Mouse (Mus musculus) CH12.LX (cell line): ENCODE results near the gene Ncoa6.
A peak's percentile ranks its signal among the peaks of the same experiment; 100 is the strongest.

Experiments used
- CTCF ChIP-seq, 2 experiments: IDR thresholded peaks in 1 of 2; conservative IDR thresholded peaks in 1 of 2; 2 replicates each; pipeline ENCODE4 v1.5.1; 2011 to 2012; ENCODE audit warnings: low read depth in 2 of 2, low read length in 2 of 2, improper control_type of control experiment in 1 of 2, inconsistent platforms in 1 of 2, mild to moderate bottlenecking in 1 of 2, moderate library complexity in 1 of 2
- HCFC1 ChIP-seq: IDR thresholded peaks from 2 replicates; pipeline ENCODE4 v1.6.1; 2012; ENCODE audit warnings: low read depth, mild to moderate bottlenecking, inconsistent platforms, low read length, improper control_type of control experiment
- ZC3H11A ChIP-seq: IDR thresholded peaks from 2 replicates; pipeline ENCODE4 v1.6.1; 2012; ENCODE audit warnings: low read depth, mild to moderate bottlenecking, inconsistent platforms, low read length, improper control_type of control experiment

- TF ChIP-seq ZC3H11A (no peak), HCFC1 (no peak), CTCF (conservative IDR thresholded peaks at IDR 0.05 in 1 of 2, IDR thresholded peaks at IDR 0.05 in 1 of 2; ENCODE audit: low read depth in 2 of 2, low read length in 2 of 2) (peak; percentile 20 to 80; a peak in 3 of 4 replicates)
Measured at GRCm38 (mm10) chr2:155482021-155482420, 8.3 kb upstream of the Ncoa6 start.
